8 mouse cellular contexts compared by ENCODE assay signal in the genomic region with DNA sequence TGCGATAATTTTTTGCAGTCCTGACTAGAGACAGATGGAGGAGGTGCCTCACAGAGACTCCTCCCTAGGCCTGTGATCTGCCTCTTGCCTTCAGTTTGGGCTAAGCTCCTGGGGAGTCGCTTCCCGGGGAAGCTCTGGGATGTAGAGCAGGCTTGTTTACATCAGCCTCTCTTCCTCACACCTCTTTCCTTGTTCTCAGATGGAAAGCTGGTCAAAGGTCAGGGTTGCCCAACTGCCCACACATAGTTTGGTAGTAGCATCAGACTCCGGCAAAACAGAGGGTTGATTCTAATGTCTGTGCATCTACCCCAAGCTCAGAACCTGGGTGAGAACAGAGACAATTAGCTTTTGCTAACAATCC.
A peak's percentile ranks its signal among the peaks of the same experiment; 100 is the strongest.
DNase-seq lines count a peak whose midpoint lies in the region; ATAC-seq lines count a peak whose summit lies in the region.

No protein-coding gene starts in this region.

- no peaks in the 10 kb centered on the region for H3K27me3 ChIP-seq in heart, embryonic 11.5 days (ENCODE audit: control insufficient read depth, insufficient read depth, low read length)
- no peaks in the 10 kb centered on the region for H3K27me3 ChIP-seq in kidney, embryonic 15.5 days

- H3K9me3 ChIP-seq in heart, embryonic 11.5 days (replicated peaks; ENCODE audit: control insufficient read depth, low read length): no peaks in the 10 kb centered on the region
- no peaks in the 10 kb centered on the region for H3K9me3 ChIP-seq in kidney, embryonic 15.5 days (replicated peaks)

- H3K4me2 ChIP-seq in heart, embryonic 11.5 days: no peak overlapping the region; the same call in 1 of the 2 replicates
- H3K4me2 ChIP-seq in kidney, embryonic 15.5 days: peak overlapping the region; percentile 18; the same call in 1 of the 2 replicates

- ATAC-seq in CD4-positive, CD25-positive, alpha-beta regulatory T cell, adult 4 months: peak; percentile 45
- no peak; the same call in 1 of the 2 replicates for ATAC-seq in heart, embryonic 11.5 days (replicated peaks; ENCODE audit: insufficient number of reproducible peaks, low FRiP score, low TSS enrichment)
- peak; percentile 80 for ATAC-seq in kidney, embryonic 15.5 days (replicated peaks; ENCODE audit: low FRiP score)

- peaks cover 27% of the 10 kb centered on the region for H3K4me1 ChIP-seq in heart, embryonic 11.5 days (ENCODE audit: control insufficient read depth, insufficient read depth, low read length)
- H3K4me1 ChIP-seq in kidney, embryonic 15.5 days: peaks cover 36% of the 10 kb centered on the region

- no peaks in the 10 kb centered on the region for H3K36me3 ChIP-seq in heart, embryonic 11.5 days (ENCODE audit: control insufficient read depth, insufficient read depth, low read length)
- H3K36me3 ChIP-seq in kidney, embryonic 15.5 days: no peaks in the 10 kb centered on the region

- 18% methylated on average over 4 of the region's 4 CpGs for WGBS in heart, embryonic 11.5 days (ENCODE audit: insufficient replicate concordance)
- WGBS in kidney, embryonic 15.5 days: 5% methylated on average over 4 of the region's 4 CpGs

- peak; percentile 43 for DNase-seq in embryo, embryonic 10 days (ENCODE audit: low spot score)
- peak; percentile 50 to 66 for DNase-seq in lung, postnatal 4 days
- no peak for DNase-seq in cerebellum, adult 8-10 months
- DNase-seq in T-cell, adult 2 months (ENCODE audit: low spot score): no peak
- DNase-seq in cerebellum, postnatal 4 days (ENCODE audit: low spot score in 2 of 2): no peak

- peak overlapping the region; percentile 68; the same call in 1 of the 2 replicates for H3K27ac ChIP-seq in heart, embryonic 11.5 days (ENCODE audit: low read depth, low read length)
- H3K27ac ChIP-seq in kidney, embryonic 15.5 days: peak overlapping the region; percentile 85

- no peak overlapping the region for H3K9ac ChIP-seq in heart, embryonic 11.5 days (ENCODE audit: low read depth, low read length)
- no peak overlapping the region for H3K9ac ChIP-seq in kidney, embryonic 15.5 days

- no peak overlapping the region for H3K4me3 ChIP-seq in heart, embryonic 11.5 days (ENCODE audit: low read depth, low read length)
- no peak overlapping the region for H3K4me3 ChIP-seq in kidney, embryonic 15.5 days (replicated peaks)

Comparison
In these comparisons a context has a peak if more than half of its experiments do, and no peak if none do; other contexts are left out.
1. DNase-seq: peak in embryo, embryonic 10 days (single experiment) and lung, postnatal 4 days (2 of 2); none in cerebellum, adult 8-10 months (single experiment), T-cell, adult 2 months (single experiment) and cerebellum, postnatal 4 days (0 of 2).